Mouse (Mus musculus): ENCODE results near the gene Abhd17a. TPM values are rescaled to one million over a fixed set of nuclear protein-coding genes. Genes with fewer than 3 reads are reported as not detected.

The Abhd17a gene
- polyA plus RNA-seq, 1 experiment: 581 TPM

DNA sequence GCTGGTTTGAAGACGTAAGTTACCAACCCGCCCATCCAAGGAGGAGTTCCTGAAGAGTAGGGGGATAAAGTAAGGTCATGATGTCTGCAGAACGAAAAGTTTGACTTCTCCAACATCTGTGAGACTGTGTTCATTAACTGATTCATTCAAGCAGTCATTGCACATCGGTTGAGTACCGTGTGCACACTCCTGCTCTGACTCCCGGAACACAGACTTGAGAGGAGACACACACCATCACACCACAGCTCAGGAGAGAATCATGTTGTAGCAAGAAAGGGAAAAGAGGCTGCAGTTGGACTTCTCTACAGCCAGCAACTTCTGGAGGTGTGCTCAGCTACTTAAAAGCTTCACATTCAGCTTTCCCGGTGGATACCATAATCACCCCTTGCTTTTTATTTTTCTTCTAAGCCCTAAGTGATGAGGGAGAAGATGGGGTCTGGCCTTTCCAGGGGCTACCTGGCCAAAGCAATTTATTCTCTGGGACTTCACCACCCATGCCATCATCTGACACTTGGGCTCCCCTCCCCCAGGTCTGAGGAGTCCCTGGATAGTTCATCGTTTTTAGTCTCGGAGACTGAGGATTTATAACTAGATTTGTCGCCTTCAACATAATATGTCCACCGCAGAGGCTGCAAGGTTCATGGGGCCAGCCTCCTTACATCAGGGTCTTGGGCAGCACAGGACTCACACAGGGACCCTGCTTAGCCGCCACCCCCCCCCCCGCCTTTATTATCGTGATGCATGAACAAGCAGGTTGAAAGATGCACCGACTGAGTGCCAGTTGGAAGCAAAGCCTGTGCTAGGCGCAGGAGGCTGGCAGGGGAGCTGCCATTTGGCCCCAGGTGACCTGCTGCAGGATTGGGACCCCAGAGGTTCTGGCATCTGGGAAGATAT is 30.9 kb upstream of the Abhd17a start:
- Histone ChIP-seq H3K4me3 (replicated peaks) (peak overlapping the region; percentile 100), H3K36me3 (replicated peaks; ENCODE audit: low read length) (peaks cover 29% of the 10 kb centered on the region), H3K9me3 (no peaks in the 10 kb centered on the region), H3K27me3 (replicated peaks) (no peaks in the 10 kb centered on the region), H3K4me1 (peaks cover 75% of the 10 kb centered on the region)
- no peak for TF ChIP-seq GATA1 (IDR thresholded peaks at IDR 0.05; ENCODE audit: borderline replicate concordance, low read length)
- TF ChIP-seq FLI1 (IDR thresholded peaks at IDR 0.05; ENCODE audit: low read length): no peak

- TF ChIP-seq FLI1 (IDR thresholded peaks at IDR 0.05; ENCODE audit: low read length) (no peak), GATA1 (IDR thresholded peaks at IDR 0.05; ENCODE audit: borderline replicate concordance, low read length) (no peak)
- H3K9me3 ChIP-seq: no peaks in the 10 kb centered on the region
- H3K27me3 ChIP-seq (replicated peaks): no peaks in the 10 kb centered on the region
- no peak overlapping the region for H3K4me3 ChIP-seq (replicated peaks)
- H3K4me1 ChIP-seq: peaks cover 72% of the 10 kb centered on the region
- H3K36me3 ChIP-seq (replicated peaks; ENCODE audit: low read length): peaks cover 29% of the 10 kb centered on the region
Measured at GRCm38 (mm10) chr10:80620365-80620764, 30.2 kb upstream of the Abhd17a start.

GRCm38 (mm10) chr10:80619465-80620244 is 29.5 kb upstream of the Abhd17a start:
- Histone ChIP-seq H3K4me3 (replicated peaks) (no peak overlapping the region), H3K27me3 (replicated peaks) (no peaks in the 10 kb centered on the region), H3K36me3 (replicated peaks; ENCODE audit: low read length) (peaks cover 29% of the 10 kb centered on the region), H3K4me1 (peaks cover 70% of the 10 kb centered on the region), H3K9me3 (no peaks in the 10 kb centered on the region)
- no peak for TF ChIP-seq GATA1 (IDR thresholded peaks at IDR 0.05; ENCODE audit: borderline replicate concordance, low read length)
- TF ChIP-seq FLI1 (IDR thresholded peaks at IDR 0.05; ENCODE audit: low read length): no peak

GRCm38 (mm10) chr10:80618181-80618580 is 28.0 kb upstream of the Abhd17a start:
- no peaks in the 10 kb centered on the region for H3K9me3 ChIP-seq
- peaks cover 64% of the 10 kb centered on the region for H3K4me1 ChIP-seq
- H3K27me3 ChIP-seq (replicated peaks): no peaks in the 10 kb centered on the region
- peaks cover 35% of the 10 kb centered on the region for H3K36me3 ChIP-seq (replicated peaks; ENCODE audit: low read length)
- H3K4me3 ChIP-seq (replicated peaks): peak overlapping the region; percentile 56
- TF ChIP-seq GATA1 (IDR thresholded peaks at IDR 0.05; ENCODE audit: borderline replicate concordance, low read length): no peak
- no peak for TF ChIP-seq FLI1 (IDR thresholded peaks at IDR 0.05; ENCODE audit: low read length)

- Histone ChIP-seq H3K36me3 (replicated peaks; ENCODE audit: low read length) (peaks cover 50% of the 10 kb centered on the region), H3K27me3 (replicated peaks) (no peaks in the 10 kb centered on the region), H3K4me3 (replicated peaks) (no peak overlapping the region), H3K9me3 (no peaks in the 10 kb centered on the region), H3K4me1 (peaks cover 73% of the 10 kb centered on the region)
- TF ChIP-seq FLI1 (IDR thresholded peaks at IDR 0.05; ENCODE audit: low read length): no peak
- TF ChIP-seq GATA1 (IDR thresholded peaks at IDR 0.05; ENCODE audit: borderline replicate concordance, low read length): no peak
Measured at GRCm38 (mm10) chr10:80614351-80614750, 24.2 kb upstream of the Abhd17a start.

DNA sequence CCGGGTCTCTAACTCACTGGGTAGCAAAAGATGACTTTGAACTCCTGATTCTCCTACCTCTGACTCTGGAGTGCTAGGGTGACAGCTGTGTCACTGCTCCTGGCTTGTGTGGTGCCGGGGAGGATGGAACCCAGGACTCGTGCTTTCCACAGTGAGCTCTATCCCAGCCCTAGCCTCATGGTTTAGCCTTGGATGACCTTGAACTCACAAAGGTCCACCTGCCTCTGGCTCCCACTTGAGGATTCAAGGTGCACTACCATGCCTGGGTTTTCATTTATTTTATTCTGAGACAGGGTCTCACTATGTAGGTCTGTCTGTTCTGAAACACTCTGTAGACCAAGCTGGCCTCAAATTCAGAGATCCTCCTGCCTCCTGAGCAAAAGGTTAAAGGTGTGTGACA is 23.7 kb upstream of the Abhd17a start:
- peaks cover 56% of the 10 kb centered on the region for H3K36me3 ChIP-seq (replicated peaks; ENCODE audit: low read length)
- no peak for TF ChIP-seq FLI1 (IDR thresholded peaks at IDR 0.05; ENCODE audit: low read length)
- no peak for TF ChIP-seq GATA1 (IDR thresholded peaks at IDR 0.05; ENCODE audit: borderline replicate concordance, low read length)
- no peaks in the 10 kb centered on the region for H3K27me3 ChIP-seq (replicated peaks)
- peaks cover 77% of the 10 kb centered on the region for H3K4me1 ChIP-seq
- H3K4me3 ChIP-seq (replicated peaks): no peak overlapping the region
- H3K9me3 ChIP-seq: no peaks in the 10 kb centered on the region

- H3K4me1 ChIP-seq: peaks cover 82% of the 10 kb centered on the region
- H3K36me3 ChIP-seq (replicated peaks; ENCODE audit: low read length): peaks cover 72% of the 10 kb centered on the region
- no peak for TF ChIP-seq FLI1 (IDR thresholded peaks at IDR 0.05; ENCODE audit: low read length)
- TF ChIP-seq GATA1 (IDR thresholded peaks at IDR 0.05; ENCODE audit: borderline replicate concordance, low read length): no peak
- H3K27me3 ChIP-seq (replicated peaks): no peaks in the 10 kb centered on the region
- no peaks in the 10 kb centered on the region for H3K9me3 ChIP-seq
- no peak overlapping the region for H3K4me3 ChIP-seq (replicated peaks)
Measured at GRCm38 (mm10) chr10:80611905-80612304, 21.8 kb upstream of the Abhd17a start.

- peaks cover 84% of the 10 kb centered on the region for H3K4me1 ChIP-seq
Measured at GRCm38 (mm10) chr10:80611024-80611423, 20.9 kb upstream of the Abhd17a start.

GRCm38 (mm10) chr10:80610116-80610785 is 20.1 kb upstream of the Abhd17a start:
- H3K36me3 ChIP-seq (replicated peaks; ENCODE audit: low read length): peaks cover 71% of the 10 kb centered on the region
- H3K4me3 ChIP-seq (replicated peaks): peak overlapping the region; percentile 77
- TF ChIP-seq FLI1 (IDR thresholded peaks at IDR 0.05; ENCODE audit: low read length): no peak
- no peak for TF ChIP-seq GATA1 (IDR thresholded peaks at IDR 0.05; ENCODE audit: borderline replicate concordance, low read length)
- no peaks in the 10 kb centered on the region for H3K27me3 ChIP-seq (replicated peaks)
- H3K9me3 ChIP-seq: no peaks in the 10 kb centered on the region
- peaks cover 81% of the 10 kb centered on the region for H3K4me1 ChIP-seq

More at GRCm38 (mm10) chr10:80611024-80611423, 20.9 kb upstream of the Abhd17a start:
- H3K9me3 ChIP-seq: no peaks in the 10 kb centered on the region
- peaks cover 76% of the 10 kb centered on the region for H3K36me3 ChIP-seq (replicated peaks; ENCODE audit: low read length)
- no peaks in the 10 kb centered on the region for H3K27me3 ChIP-seq (replicated peaks)
- TF ChIP-seq GATA1 (IDR thresholded peaks at IDR 0.05; ENCODE audit: borderline replicate concordance, low read length) (no peak), FLI1 (IDR thresholded peaks at IDR 0.05; ENCODE audit: low read length) (no peak)
- peak overlapping the region; percentile 77 for H3K4me3 ChIP-seq (replicated peaks)

Data from megakaryocyte, embryonic 14.5 days (primary cell).